Mouse (Mus musculus): ENCODE data around the gene Gm11111.

DNA sequence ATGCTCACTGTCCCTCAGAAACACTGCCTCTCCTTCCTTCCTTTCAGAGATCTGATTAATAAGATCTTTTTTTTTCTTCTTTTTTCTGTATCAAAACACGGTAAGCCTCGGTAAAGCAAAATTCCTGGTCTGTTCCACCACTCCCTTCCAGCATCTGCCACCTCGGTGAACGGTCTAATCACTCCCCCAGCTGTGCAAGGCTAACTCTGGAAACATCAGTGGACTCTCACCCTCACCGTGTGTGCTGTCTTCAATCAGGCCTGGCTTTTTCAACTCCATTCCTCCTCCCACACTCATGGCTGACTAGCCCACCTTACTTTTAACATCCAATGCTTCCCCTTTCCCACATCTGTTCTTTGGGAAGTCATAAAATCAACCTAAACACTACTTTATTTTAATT is 2.2 kb upstream of the Gm11111 start:
- no peak for TF ChIP-seq CTCF (IDR thresholded peaks at IDR 0.05; ENCODE audit: control insufficient read depth, insufficient read depth, insufficient replicate concordance, low read depth, low read length)
- no peak for TF ChIP-seq POLR2A (IDR thresholded peaks at IDR 0.05; ENCODE audit: control insufficient read depth, low read depth, low read length)

Measured in testis, adult 2 months (tissue).